Mouse (Mus musculus) intestine, embryonic 14.5 days (tissue): Measurements from ENCODE around the gene Prep. TPM values are rescaled to one million over a fixed set of nuclear protein-coding genes. Genes with fewer than 3 reads are reported as not detected.
"Not testable (repeated sequence)": the region's sequence is repeated elsewhere in the genome, so short reads cannot be mapped to it uniquely, and the experiment has no call there.

ENCODE experiments used
- ATAC-seq: fragments of 200-750 bp; cut with Nextera tagmentation; replicated peaks from 2 replicates; pipeline ENCODE4 v1.8.0; 2017; ENCODE audit warnings: low read depth, moderate number of reproducible peaks, moderate TSS enrichment, moderate library complexity; ENCODE audit not compliant: low FRiP score, low TSS enrichment
- DNase-seq: peaks from one replicate; pipeline ENCODE4 v3.0.0-alpha.2; 2018; ENCODE audit warnings: low spot score
- H3K27ac ChIP-seq: fragments of 300-500 bp; sonication (generic); 2 replicates; pipeline ENCODE4 v1.5.1; 2014; ENCODE audit warnings: low read depth, mild to moderate bottlenecking, control low read depth
- H3K27me3 ChIP-seq: fragments of 300-500 bp; sonication (generic); replicated peaks from 2 replicates; pipeline ENCODE4 v1.6.1; 2014; ENCODE audit warnings: low read length, control low read depth; ENCODE audit not compliant: control insufficient read depth, insufficient read depth
- H3K36me3 ChIP-seq: fragments of 300-500 bp; sonication (generic); 2 replicates; pipeline ENCODE4 v1.6.1; 2014; ENCODE audit warnings: low read length, control low read depth; ENCODE audit not compliant: control insufficient read depth, insufficient read depth
- H3K4me1 ChIP-seq: fragments of 300-500 bp; sonication (generic); replicated peaks from 2 replicates; pipeline ENCODE4 v1.6.1; 2014; ENCODE audit warnings: low read length, control low read depth, mixed read lengths; ENCODE audit not compliant: control insufficient read depth, insufficient read depth
- H3K4me2 ChIP-seq: fragments of 300-500 bp; sonication (generic); 2 replicates; pipeline ENCODE4 v1.6.1; 2014; ENCODE audit warnings: low read length
- H3K4me3 ChIP-seq: fragments of 300-500 bp; sonication (generic); 2 replicates; pipeline ENCODE4 v1.5.1; 2014; ENCODE audit warnings: low read depth, low read length, control low read depth, mixed read lengths
- H3K9ac ChIP-seq: fragments of 300-500 bp; sonication (generic); 2 replicates; pipeline ENCODE4 v1.6.1; 2014; ENCODE audit warnings: mild to moderate bottlenecking, low read length
- H3K9me3 ChIP-seq: fragments of 300-500 bp; sonication (generic); 2 replicates; pipeline ENCODE4 v1.6.1; 2016; ENCODE audit warnings: low read length, control low read depth; ENCODE audit not compliant: control insufficient read depth
- WGBS: fragments of 180-500 bp; shearing (Covaris S2); extraction: QIAGEN DNeasy Blood & Tissue Kit; methylation state at CpG from one replicate; pipeline ENCODE4 v1.1.7; 2014; 5-methylcytosine and 5-hydroxymethylcytosine counted together
- polyA plus RNA-seq: library from polyadenylated mRNA; unstranded; fragments of >200 nt; fragmentation: Nextera tagmentation; extraction: Ambion mirVana; gene quantifications from 2 replicates; pipeline ENCODE4 v1.2.1, GENCODE M21; 2014

Prep gene
- polyA plus RNA-seq, 1 experiment from 2014 or later: 25.0 TPM

- 0 out of 2 replicates have a peak, but pooled peaks cover 5% of the 10 kb centered on the region for H3K36me3 ChIP-seq
- 64% methylated on average over 6 of the region's 6 CpGs for WGBS
- no peaks in the 10 kb centered on the region for H3K9me3 ChIP-seq
- H3K4me3 ChIP-seq: no peak overlapping the region
- H3K27me3 ChIP-seq: no peaks in the 10 kb centered on the region
- no peak overlapping the region for H3K9ac ChIP-seq
- ATAC-seq (no peak), DNase-seq (no peak)
- no peak overlapping the region for H3K4me2 ChIP-seq
- peaks cover 4% of the 10 kb centered on the region; the same call in 1 of the 2 replicates for H3K4me1 ChIP-seq
- H3K27ac ChIP-seq: no peak overlapping the region
These were observed 13.5 kb downstream of the Prep start for GRCm38 (mm10) chr10:45080490-45080889.

- no peaks in the 10 kb centered on the region for H3K9me3 ChIP-seq
- 0 out of 2 replicates have a peak, but pooled peaks cover 3% of the 10 kb centered on the region for H3K4me1 ChIP-seq
- H3K4me3 ChIP-seq: no peak overlapping the region
- no peaks in the 10 kb centered on the region for H3K27me3 ChIP-seq
- DNase-seq: no peak
- no peak for ATAC-seq
- H3K27ac ChIP-seq: no peak overlapping the region
- 0 out of 2 replicates have a peak, but pooled peaks cover 5% of the 10 kb centered on the region for H3K36me3 ChIP-seq
- WGBS: 70% methylated on average over 2 of the region's 2 CpGs
- no peak overlapping the region for H3K9ac ChIP-seq
- no peak overlapping the region for H3K4me2 ChIP-seq
These were observed 15.7 kb downstream of the Prep start for GRCm38 (mm10) chr10:45082730-45083129.

GRCm38 (mm10) chr10:45084002-45084401, 17.0 kb downstream of the Prep start:
- H3K9ac ChIP-seq, H3K9me3 ChIP-seq, H3K36me3 ChIP-seq, H3K27me3 ChIP-seq, H3K4me3 ChIP-seq, H3K4me2 ChIP-seq, H3K4me1 ChIP-seq, DNase-seq, ATAC-seq, H3K27ac ChIP-seq: not testable (repeated sequence)
- WGBS: 46% methylated on average over 7 of the region's 7 CpGs

GRCm38 (mm10) chr10:45084471-45084870, 17.5 kb downstream of the Prep start:
- H3K4me1 ChIP-seq: 0 out of 2 replicates have a peak, but pooled peaks cover 3% of the 10 kb centered on the region
- no peak overlapping the region for H3K4me2 ChIP-seq
- H3K9ac ChIP-seq: no peak overlapping the region
- no peaks in the 10 kb centered on the region for H3K27me3 ChIP-seq
- H3K27ac ChIP-seq: no peak overlapping the region
- H3K4me3 ChIP-seq: no peak overlapping the region
- H3K36me3 ChIP-seq: no peaks in the 10 kb centered on the region
- WGBS: 34% methylated on average over 3 of the region's 3 CpGs
- H3K9me3 ChIP-seq: no peaks in the 10 kb centered on the region
- no peak for ATAC-seq
- DNase-seq: no peak

- Histone ChIP-seq H3K9ac (no peak overlapping the region), H3K9me3 (no peaks in the 10 kb centered on the region), H3K4me1 (0 out of 2 replicates have a peak, but pooled peaks cover 3% of the 10 kb centered on the region), H3K4me3 (no peak overlapping the region), H3K36me3 (no peaks in the 10 kb centered on the region), H3K27ac (no peak overlapping the region), H3K4me2 (no peak overlapping the region), H3K27me3 (no peaks in the 10 kb centered on the region)
- 76% methylated on average over 2 of the region's 2 CpGs for WGBS
- DNase-seq (no peak), ATAC-seq (no peak)
These were observed 18.3 kb downstream of the Prep start for GRCm38 (mm10) chr10:45085315-45085714.

- DNase-seq (no peak), ATAC-seq (no peak)
- Histone ChIP-seq H3K9me3 (no peaks in the 10 kb centered on the region), H3K4me3 (no peak overlapping the region), H3K27me3 (no peaks in the 10 kb centered on the region), H3K4me1 (0 out of 2 replicates have a peak, but pooled peaks cover 3% of the 10 kb centered on the region), H3K36me3 (peaks cover 6% of the 10 kb centered on the region; the same call in 1 of the 2 replicates), H3K9ac (no peak overlapping the region), H3K27ac (no peak overlapping the region), H3K4me2 (no peak overlapping the region)
- 48% methylated on average over 5 of the region's 5 CpGs for WGBS
These were observed 19.6 kb downstream of the Prep start for GRCm38 (mm10) chr10:45086637-45087036.

GRCm38 (mm10) chr10:45091462-45092079, 24.6 kb downstream of the Prep start:
- Histone ChIP-seq H3K27ac (no peak overlapping the region), H3K9ac (no peak overlapping the region), H3K36me3 (peaks cover 40% of the 10 kb centered on the region), H3K4me3 (no peak overlapping the region), H3K27me3 (no peaks in the 10 kb centered on the region), H3K9me3 (no peaks in the 10 kb centered on the region), H3K4me1 (no peaks in the 10 kb centered on the region), H3K4me2 (no peak overlapping the region)
- ATAC-seq (no peak), DNase-seq (no peak)
- 75% methylated on average over 8 of the region's 8 CpGs for WGBS

GRCm38 (mm10) chr10:45092080-45093056, 25.4 kb downstream of the Prep start:
- no peak overlapping the region for H3K27ac ChIP-seq
- no peaks in the 10 kb centered on the region for H3K9me3 ChIP-seq
- no peak overlapping the region for H3K4me3 ChIP-seq
- no peaks in the 10 kb centered on the region for H3K4me1 ChIP-seq
- H3K9ac ChIP-seq: no peak overlapping the region
- no peaks in the 10 kb centered on the region for H3K27me3 ChIP-seq
- WGBS: 87% methylated on average over 12 of the region's 12 CpGs
- ATAC-seq: no peak
- peaks cover 48% of the 10 kb centered on the region for H3K36me3 ChIP-seq
- no peak for DNase-seq
- H3K4me2 ChIP-seq: no peak overlapping the region
